Mouse (Mus musculus) activated CD4-positive, CD25-positive, alpha-beta regulatory T cell, adult 4 months (primary cell): ENCODE results near the gene Slc46a3. TPM values are rescaled to one million over a fixed set of nuclear protein-coding genes. Genes with fewer than 3 reads are reported as not detected.

Experiments
- ATAC-seq: one replicate; pipeline ENCODE4 v1.8.0; 2017
- polyA plus RNA-seq, 2 experiments: library from polyadenylated mRNA; unstranded; fragments of 100-300 nt; shearing (Covaris generic); gene quantifications; one replicate each; pipeline ENCODE4 v1.2.1; 2017

Slc46a3 gene
- polyA plus RNA-seq, 2 experiments from 2014 or later: 21.1 to 22.6 TPM

DNA sequence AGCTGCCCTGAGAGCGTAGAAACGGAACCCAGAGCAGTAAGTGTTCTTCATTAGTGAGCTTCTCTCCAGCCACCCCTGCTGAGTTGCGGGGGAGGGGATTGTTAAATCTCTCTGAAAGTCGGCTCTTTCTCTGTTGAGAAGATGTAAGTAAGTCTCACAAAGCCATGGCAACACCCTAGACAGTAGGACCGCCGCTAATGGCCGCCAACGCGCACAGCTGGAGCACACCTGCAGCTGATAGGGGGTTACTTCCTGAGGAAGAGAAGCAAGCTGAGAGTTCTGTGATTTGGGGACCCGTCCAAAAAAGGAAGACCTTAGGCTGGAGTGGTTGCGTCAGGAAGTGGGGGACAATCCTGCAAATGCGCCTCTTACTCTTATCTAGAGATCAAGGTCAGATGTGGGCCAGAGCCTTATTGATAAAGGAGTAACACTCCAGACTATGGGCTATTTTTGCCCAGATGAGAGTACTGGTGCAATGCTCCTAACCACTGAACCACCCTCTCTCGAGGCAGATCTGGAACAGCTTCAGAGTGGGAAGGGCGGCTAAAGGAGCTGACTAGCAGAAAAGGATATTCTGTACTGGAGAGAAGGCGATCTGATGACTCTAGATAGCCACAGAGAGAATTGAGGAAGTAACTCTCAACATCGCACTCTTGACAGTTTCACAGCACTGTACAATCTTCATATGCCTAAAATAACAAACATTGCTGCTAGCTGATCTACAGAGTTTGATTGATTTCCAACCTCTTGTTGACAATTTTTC lies 1.0 kb upstream of the Slc46a3 start:
- peak; percentile 5 for ATAC-seq

DNA sequence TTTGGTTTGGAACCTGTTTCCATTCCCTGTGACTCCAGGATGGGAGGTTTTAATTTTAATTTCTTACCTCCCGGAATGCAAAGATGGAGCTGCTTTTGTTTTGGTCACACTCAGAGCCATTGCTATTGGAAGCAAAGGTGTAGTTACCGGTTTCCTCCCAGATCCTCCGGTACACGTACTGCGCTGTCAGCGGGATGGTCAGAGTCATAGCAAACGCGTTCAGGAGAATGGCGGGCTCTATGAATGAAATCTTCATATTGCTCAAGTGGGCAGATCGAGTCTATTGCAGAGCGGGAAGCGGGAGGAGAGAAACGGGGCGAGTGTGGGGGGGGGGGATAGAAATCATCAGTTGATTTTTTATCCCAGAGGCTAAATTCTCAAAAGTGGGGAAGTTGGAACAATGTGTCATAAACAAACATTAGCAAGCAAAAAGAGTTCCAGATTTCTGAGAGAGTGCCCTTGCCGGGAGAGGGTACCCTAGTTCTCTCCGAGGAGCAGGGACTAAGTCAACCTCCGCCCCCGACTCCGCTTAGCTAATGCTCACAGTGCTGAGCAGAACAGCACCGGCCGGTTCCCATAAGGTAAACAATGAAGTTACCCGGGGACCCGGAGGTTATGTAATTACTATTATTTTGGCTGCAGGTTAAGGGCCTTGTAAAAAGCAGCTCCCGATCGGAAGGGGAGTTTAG lies 705 bp downstream of the Slc46a3 start:
- peak; percentile 9 for ATAC-seq

DNA sequence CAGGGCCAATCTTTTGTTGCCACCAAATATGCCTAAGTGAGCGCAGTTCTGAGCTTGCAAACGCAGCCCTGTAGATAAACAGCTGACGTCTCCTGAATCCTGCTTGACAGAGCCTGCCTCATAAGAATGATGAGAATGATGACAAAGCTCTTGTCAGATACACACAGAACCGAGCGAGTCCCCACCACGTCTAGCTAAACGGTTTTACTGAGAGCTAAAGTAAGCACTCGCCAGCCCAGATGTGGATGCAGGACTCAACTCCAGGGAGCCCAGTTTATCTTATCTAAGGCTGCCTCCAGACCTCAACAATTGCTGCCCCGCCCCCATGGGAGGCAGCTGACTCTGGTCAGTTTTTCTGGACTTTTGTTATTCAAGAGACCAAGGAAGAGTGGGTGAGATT lies 1.5 kb downstream of the Slc46a3 start:
- ATAC-seq: no peak

DNA sequence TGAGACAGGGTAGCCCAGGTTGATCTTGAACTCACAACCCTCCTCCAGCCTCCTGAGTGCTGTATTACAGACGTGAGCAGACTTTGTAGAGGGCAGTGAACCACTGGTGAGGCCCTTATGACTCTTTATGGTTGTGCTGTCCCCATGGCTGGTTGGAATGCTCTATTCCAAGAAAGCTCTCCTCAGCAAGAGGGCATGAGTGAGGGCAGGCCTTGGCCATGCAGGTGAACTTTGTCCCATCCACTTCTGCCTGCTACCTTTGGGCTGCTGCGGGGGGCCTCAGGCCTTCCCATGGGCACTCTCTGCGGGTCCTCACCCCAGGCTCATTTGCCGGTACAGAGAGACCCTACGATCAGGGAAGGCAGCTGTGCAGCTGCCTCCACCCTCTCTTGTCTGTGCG lies 1.9 kb downstream of the Slc46a3 start:
- ATAC-seq: no peak

DNA sequence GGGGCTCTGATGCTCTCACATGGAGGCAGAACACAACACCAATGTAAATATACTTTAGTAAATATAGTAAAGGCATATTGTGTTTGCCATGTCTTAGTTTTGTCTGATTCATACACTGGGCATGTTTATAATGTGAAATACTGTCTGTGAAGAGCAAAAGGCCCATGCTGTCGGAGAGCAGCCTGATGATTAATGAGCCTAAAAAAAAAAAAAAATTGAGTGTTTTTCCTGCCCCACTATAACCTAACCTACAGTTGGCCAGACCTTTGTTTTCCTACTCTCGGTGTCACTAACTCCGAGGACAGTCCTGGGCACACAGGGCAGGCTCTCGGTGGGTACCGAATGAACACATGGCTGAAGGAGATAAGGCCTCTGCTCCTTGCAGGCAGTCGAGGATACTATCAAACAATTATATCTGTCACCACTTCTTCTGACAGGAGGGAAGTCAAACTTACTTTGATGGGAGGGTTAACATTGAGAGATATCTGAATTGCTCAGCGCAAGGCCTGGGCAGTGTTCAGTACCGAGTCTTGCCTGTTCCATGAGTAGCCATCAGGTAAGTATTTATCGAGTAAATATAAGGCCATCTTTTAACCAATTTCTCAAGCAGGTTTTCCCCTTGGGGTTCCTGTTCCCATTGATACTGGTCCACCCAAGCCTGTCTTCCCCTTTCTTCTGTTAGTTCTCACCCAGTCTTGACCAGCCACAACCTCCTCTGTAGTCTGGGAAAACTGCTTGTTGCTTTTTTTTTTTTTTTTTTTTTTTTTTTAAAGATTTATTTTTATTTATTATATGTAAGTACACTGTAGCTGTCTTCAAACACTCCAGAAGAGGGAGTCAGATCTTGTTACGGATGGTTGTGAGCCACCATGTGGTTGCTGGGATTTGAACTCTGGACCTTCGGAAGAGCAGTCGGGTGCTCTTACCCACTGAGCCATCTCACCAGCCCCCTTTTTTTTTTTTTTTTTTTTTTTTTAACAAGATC lies 6.0 kb downstream of the Slc46a3 start:
- no peak for ATAC-seq

DNA sequence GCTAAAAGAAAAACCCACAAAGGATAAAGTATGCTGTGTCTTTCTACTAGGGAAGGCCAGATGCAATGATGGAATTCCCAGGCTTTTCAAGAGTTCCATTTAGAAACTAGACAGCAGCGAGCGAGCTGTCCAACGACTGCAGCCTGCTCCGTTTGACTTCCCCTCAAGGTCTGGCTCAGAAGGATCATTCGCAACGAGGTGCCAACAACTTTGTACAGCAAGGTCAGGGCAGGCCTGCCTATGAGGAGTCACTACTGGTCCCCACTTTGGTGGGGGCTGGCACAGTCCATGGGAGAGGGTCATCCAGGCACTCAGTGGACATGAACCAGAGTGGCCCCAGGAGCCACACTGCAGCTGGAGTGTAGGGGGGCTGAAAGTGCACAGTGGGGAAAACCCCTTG lies 11.0 kb downstream of the Slc46a3 start:
- no peak for ATAC-seq

DNA sequence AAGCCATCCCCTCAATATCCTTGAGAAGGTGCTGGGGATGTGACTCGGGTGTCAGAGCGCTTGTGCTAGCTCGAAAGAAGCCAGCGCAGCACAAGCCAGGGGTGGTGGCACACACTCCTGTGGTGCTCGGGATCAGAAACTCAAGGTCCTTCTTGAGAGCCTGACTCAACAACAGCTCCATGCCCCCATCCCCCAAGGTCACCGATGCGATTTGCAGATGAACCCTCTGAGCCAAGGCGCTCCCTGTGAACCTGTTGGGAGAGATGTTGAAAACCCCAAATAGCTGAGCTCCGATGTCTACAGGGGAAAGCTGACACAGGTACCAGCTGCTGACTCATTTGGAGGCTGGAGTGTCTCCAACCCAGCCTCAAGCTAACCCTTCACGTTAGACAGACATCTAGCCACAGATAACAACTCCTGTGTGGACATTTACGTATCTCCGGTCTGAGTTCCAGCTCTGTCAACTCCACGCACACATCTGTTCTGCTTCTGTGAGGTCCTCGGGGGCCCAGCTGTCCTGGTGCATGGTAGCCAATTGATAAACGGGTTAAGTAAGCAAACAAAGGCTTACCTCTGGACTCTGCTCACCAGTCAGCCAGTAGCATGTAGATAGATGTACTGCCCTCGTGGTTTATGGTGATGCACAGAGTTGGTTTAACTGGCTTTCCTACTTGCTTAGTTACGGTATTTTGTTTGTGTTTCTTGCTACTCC lies 14.5 kb downstream of the Slc46a3 start:
- ATAC-seq: no peak

DNA sequence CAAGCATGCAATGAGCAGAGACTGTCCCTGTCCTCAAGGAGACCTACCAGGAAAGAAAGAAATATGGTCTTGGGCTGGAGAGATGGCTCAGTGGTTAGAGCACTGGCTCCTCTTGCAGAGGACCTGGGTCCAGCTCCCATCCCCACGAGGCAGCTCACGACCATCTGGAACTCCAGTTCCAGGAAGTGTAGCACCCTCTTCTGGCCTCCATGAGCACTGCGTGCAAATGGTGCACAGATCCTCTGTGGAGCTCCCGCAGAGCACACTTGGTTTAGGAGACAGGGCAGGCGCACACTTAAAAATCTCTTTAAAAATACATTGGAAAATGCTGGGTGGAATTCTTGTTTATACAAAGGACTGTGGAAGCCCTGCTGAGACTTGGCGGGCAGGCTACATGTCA lies 17.1 kb downstream of the Slc46a3 start:
- no peak for ATAC-seq

DNA sequence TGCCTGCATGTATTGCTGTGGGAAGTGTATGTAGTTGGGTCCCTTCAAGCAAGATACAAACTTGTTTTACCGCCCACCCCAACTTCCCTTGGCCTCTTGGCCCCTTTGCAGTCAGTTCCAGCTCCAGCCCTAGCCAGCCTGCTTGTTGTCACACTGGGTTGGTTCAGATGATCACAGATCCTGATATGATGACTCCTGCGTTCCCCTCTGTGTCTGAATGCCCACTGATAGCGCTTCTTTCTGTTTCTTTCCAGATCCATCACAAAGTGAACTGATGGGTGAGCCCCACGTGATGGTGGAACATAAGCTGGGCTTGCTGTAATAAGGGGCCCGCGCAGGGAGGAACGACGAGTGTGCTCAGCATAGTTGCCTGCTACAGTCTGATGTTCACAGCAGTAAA lies 19.4 kb downstream of the Slc46a3 start:
- no peak for ATAC-seq

DNA sequence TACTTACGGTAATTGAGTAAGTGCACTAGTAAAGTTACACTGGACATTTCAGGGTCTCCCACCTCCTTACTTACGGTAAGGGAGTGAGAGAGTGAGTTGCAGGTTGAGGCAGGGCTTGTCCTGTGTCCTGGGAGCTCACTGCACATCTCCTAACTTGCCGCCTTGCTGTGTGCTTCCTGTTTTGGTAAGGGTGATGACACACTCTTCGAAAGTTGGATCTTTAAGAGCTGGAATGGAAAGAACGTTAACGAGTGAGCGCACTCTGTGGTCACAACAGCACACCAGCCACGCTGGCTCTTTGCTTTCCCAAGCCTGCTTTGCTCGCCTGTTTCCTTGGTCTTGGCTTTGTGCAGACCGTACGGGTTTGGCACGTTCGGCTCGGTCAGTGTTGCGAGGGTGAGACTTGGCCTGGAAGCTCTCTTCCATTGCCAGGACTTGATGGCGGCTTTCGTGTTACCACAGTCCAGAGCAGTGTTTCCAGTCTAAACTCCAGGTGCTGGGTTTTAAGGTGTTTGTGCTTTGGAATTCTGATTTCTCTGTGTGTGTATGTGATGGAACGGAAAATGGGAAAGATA lies 20.0 kb downstream of the Slc46a3 start:
- ATAC-seq: no peak

DNA sequence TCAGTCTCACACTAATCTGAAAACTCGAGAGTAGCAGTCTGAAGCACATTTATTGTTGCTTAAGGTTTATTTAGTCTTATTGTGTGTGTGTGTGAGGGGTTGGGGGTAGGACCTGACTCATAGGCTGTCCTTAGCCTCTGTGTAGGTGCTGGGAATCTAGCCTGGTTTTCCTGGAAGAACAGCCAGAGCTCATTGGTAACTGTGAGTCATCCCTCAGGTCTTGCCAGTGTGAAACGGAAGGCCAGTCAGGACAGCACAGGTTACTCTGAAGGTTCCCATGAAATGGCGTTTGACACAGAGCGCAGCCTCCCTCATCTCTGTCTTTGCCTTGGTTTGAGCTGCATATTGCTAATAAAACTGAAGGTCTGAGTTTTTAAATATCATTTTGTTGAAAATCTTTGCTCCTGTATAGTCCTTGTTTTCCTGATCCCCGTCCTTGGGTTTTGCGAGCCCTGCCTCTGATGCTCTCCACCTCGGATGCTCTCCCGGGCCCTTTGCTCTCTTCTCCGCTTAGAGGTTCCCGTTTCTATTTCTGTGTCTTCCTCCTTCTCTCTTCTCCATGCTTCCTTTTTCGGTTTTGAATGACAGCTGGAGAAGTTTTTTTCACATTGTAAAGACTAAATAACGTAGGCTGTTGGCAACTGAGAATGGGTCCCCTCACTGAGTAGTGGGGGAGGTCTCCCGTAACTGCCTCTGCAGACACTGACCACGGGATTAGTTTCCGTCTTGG lies 23.4 kb downstream of the Slc46a3 start:
- no peak for ATAC-seq

DNA sequence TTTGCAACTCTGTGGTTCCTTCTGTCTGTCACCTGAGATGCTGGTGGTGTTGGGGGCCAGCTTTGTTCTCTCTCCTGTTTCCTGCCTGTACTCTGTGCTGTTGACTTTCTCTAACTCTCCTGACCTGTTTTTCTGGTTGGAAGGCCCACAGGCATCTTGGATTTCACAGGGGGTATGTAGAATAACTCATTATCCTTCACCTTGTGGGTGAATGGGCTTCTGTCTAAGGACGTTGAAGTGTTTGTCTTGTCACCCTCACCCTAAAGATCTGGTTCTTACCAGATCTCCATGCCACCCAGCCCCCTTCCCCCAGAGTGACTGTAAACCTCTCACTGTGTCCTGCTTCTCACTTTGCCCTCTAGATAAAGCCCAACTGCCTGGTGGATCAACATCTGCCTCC lies 24.3 kb downstream of the Slc46a3 start:
- ATAC-seq: no peak

DNA sequence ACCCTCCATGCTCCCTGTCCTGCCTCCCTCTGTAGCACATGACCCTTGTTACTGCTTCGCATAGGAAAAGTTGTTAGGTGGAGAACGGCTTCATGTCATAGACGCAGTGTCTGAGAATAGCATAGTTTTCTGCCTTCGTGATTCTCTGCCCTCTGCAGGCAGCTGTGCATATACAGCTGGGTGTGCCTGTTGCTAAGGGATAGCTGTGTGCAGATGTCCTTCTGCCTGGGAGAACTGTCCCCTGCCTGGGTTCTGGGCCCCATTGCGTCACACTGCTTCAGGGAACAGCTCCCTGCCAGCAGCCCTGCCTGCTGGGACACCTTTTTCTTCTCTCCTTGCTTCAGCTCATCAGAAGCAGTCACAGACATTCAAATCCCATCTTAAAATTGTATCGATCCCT lies 25.0 kb downstream of the Slc46a3 start:
- no peak for ATAC-seq

DNA sequence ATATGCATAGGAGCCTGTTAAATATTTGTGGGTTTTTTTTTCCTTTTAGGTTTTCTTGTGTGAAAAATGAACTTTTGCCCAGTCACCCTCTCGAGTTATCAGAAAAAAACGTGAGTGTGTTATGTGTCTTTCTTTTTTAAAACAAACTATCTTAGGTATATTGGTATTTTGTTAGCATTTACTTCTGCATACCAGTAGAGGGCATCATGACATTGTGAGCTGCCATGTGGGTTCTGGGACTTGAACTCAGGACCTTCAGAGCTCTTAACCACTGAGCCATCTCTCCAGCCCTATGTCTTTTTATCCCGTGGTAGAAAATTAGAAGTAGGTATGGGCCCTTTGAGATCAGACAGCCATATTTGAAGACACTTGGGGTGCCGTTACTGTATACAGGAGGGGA lies 25.9 kb downstream of the Slc46a3 start:
- no peak for ATAC-seq

DNA sequence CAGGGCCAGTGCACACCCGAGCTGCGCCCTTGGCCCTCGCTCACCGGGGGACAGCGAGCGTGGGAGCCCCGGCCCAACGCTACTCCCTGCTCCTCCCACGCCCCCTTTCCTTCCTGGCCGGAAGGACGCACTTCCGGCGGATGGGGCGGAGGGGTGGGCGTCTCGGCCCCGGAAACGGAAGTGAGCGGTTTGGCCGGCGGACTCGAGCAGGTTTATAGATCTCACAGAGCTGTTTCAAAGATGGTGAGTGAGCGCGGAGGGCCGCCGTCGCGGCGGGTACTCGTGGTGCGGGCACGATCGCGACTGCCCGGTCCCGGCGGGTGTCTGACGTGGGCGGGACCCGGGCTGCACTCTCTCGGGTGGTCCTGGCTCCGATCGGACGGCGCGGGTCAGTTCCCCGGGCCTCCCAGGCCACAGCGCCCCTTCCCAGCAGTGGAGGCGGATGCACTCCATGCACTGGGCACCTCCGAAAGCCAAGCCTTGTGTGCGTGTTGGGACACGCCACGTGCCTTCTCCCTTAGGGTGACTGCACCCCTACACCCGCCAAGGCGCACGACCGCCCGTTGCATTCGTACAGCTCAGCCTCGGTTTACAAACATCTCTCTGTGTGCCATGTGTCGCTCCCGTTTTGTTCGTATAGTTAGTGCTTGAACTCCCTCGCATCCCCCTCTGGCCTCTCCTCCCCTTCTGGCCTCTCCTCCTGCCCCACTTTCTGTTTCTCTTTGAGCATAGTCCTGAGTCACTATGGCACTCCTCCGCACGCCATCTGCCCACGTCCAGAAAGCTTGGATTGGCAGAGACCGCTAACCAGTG lies 34.0 kb downstream of the Slc46a3 start, which contains the start of gene Pomp:
Gene Pomp, plus strand, starts transcription at position 13 of the 813 bp plus-strand sequence.
- ATAC-seq: peak; percentile 91

DNA sequence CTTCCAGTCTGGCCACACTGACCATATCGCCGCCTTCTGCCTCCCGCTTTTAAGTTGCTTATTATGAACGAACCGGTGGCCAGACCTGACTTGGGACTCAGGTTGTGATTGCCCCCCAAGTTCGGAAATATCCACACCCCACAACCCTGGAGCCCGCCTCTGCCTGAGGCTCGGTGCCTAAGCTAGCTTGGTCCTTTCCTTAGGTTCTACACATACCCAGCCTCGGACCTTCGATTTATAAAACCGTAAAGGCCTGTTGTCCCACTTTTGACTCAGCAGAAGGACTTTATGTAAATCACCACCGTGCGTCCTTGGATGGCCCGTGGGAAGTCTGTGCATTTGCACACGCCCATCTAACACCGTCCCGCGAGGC lies 34.6 kb downstream of the Slc46a3 start:
- no peak for ATAC-seq

DNA sequence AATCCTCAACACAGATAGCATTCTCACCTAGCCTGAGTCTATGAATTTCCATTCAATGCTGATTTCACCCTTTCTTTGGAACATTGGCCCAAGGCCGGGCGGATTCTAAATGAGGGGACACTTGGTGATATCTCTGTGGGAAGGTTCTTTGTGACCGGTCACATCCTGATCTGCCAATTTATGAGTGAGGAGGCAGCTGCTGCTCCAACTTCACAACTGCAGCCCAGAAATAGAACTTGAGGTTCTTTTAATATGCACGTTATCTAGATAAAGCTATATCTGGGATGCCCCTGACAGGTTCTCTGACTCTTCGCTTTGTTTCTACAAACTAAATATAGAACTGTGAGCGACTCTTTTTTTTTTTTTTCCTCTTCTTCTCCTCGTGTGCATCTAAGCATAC lies 44.4 kb downstream of the Slc46a3 start:
- ATAC-seq: no peak

DNA sequence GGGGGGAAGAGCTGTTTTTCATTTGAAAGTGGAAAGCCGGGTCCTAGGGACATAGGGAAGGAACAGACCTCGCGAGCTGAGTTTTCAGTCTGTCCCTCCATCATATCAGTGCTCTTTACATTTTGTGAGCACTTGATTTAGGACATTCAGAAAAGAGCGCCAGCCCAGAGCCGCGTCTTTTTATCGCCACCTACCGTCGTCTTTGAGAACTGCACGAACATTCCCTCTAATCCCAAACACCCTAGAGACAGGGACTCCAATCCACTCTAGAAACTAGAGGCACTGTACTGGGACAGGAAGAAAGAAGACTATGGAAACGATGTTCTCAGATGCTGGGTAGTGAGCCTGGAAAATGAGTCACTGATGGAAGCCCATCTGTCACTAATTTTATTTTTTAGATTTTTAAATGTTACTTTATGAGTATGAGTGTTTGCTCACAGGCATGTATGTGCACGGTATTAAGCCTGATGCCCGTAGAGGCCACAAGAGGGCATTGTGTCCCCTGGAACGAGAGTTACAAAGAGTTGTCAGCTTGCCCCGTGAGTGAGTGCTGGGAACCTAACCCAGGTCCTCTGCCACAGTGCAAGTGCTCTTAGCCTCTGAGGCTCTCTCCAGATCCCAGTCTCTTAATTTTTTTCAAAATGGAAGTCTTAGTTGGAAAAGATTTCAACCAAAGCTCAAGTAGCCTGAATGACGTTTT lies 46.3 kb downstream of the Slc46a3 start:
- ATAC-seq: peak; percentile 59

DNA sequence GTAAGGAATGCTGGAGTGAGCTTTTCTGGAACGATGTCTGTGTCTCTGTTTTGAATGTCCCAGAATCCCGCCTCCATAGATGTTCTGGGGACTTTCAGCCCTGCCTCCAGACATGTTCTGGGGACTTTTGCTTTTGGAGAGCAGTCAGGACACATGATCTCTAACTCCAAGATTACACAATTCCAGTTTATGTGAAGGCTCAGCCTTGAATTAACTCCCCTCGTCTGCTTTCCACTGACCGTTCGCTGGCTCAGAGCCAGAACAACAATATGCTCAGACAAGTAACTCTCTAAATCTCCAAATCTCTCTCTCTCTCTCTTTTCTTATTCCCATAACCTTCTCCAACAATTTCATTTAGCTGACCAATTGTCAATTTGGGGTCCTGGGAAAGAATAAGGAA lies 47.3 kb downstream of the Slc46a3 start:
- ATAC-seq: no peak

DNA sequence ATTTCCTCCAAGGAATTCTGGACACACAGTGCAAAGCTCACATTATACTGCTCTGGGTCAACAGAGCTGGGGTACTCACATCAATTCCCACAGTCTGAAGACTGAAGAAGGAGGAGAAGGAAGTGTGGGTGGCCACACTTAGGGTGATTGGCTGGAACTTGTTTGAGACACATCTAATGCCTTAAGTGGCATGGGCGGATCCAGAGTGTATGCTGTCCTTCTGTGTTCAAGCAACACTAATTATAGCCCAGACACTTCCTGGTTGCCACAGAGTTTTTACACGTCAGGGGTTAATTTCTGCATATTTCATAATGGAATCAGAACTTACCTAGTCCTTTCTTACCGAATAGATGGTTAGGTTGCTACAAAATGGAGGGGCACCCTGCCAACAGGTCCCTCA lies 49.3 kb downstream of the Slc46a3 start:
- no peak for ATAC-seq
